Mouse (Mus musculus) lung, postnatal 0 days (tissue): ENCODE measurements around the gene Gnaq.

Source experiments
- CTCF ChIP-seq: IDR thresholded peaks from 2 replicates; pipeline ENCODE4 v1.5.1; 2016; ENCODE audit warnings: antibody characterized with exemption, mild to moderate bottlenecking
- EP300 ChIP-seq: IDR thresholded peaks from 2 replicates; pipeline ENCODE4 v1.6.1; 2016; ENCODE audit warnings: antibody characterized with exemption, mild to moderate bottlenecking, control low read depth

- TF ChIP-seq CTCF, result no peak
- no peak for TF ChIP-seq EP300
Observed at GRCm38 (mm10) chr19:16251819-16252218, 119.2 kb downstream of the Gnaq start.
